ENCODE assay signal across 10 mouse cellular contexts in genomic region chr5:86432697-86433096, GRCm38 (mm10). TPM values are rescaled to one million over a fixed set of nuclear protein-coding genes. Genes with fewer than 3 reads are reported as not detected.
DNase-seq lines count a peak whose midpoint lies in the region; ATAC-seq and TF ChIP-seq lines count a peak whose summit lies in the region.
"Had no signal": no experiment of that assay in that cellular context is flagged by ENCODE, and none has a peak within 500 bp of the region (broad histone marks: within the 10 kb centered on the region; RNA-seq: fewer than 3 reads in every experiment).

No protein-coding gene starts in this region.

- H3K36me3 ChIP-seq in liver, embryonic 14.5 days (replicated peaks; ENCODE audit: control insufficient read depth, insufficient read depth, low read depth): no peaks in the 10 kb centered on the region
- no peaks in the 10 kb centered on the region for H3K36me3 ChIP-seq in liver, embryonic 12.5 days
- H3K36me3 ChIP-seq in hindbrain, embryonic 14.5 days (replicated peaks; ENCODE audit: control insufficient read depth, insufficient read depth): no peaks in the 10 kb centered on the region
- H3K36me3 ChIP-seq: heart, embryonic 13.5 days had no signal

- no peak overlapping the region for H3K4me3 ChIP-seq in liver, embryonic 14.5 days (ENCODE audit: insufficient read depth in 1 of 2, low read depth in 2 of 2, low read length in 2 of 2)
- no peak overlapping the region for H3K4me3 ChIP-seq in liver, embryonic 12.5 days
- no peak overlapping the region for H3K4me3 ChIP-seq in hindbrain, embryonic 14.5 days (replicated peaks; ENCODE audit: low read length)
- H3K4me3 ChIP-seq: heart, embryonic 13.5 days had no signal

- WGBS in liver, embryonic 14.5 days (ENCODE audit: insufficient replicate concordance): 1% methylated on average over 2 of the region's 2 CpGs
- WGBS in liver, embryonic 12.5 days (ENCODE audit: insufficient replicate concordance): 2% methylated on average over 2 of the region's 2 CpGs
- WGBS in hindbrain, embryonic 14.5 days: 4% methylated on average over 2 of the region's 2 CpGs

- no peak for ATAC-seq in liver, embryonic 14.5 days (ENCODE audit: insufficient read depth)
- ATAC-seq in liver, embryonic 12.5 days: no peak
- peak; percentile 65 for ATAC-seq in activated CD4-positive, CD25-positive, alpha-beta regulatory T cell, adult 4 months
- peak; percentile 72; the same call in 1 of the 2 replicates for ATAC-seq in hindbrain, embryonic 14.5 days (ENCODE audit: low FRiP score)

- no peak overlapping the region for H3K9ac ChIP-seq in liver, embryonic 14.5 days (replicated peaks)
- H3K9ac ChIP-seq in liver, embryonic 12.5 days: no peak overlapping the region
- H3K9ac ChIP-seq in hindbrain, embryonic 14.5 days: no peak overlapping the region
- H3K9ac ChIP-seq: heart, embryonic 13.5 days had no signal

- H3K4me1 ChIP-seq in liver, embryonic 14.5 days (replicated peaks; ENCODE audit: control insufficient read depth in 2 of 2, insufficient read depth in 2 of 2, low read length in 1 of 2): no peaks in the 10 kb centered on the region
- H3K4me1 ChIP-seq in liver, embryonic 12.5 days: no peaks in the 10 kb centered on the region
- H3K4me1 ChIP-seq in hindbrain, embryonic 14.5 days (replicated peaks; ENCODE audit: control insufficient read depth, insufficient read depth, low read length): no peaks in the 10 kb centered on the region
- H3K4me1 ChIP-seq: heart, embryonic 13.5 days had no signal

- DNase-seq in adrenal gland, postnatal 10 days: peak; percentile 9
- DNase-seq in adrenal gland, postnatal 25 days: no peak
- DNase-seq in liver, embryonic 14.5 days (ENCODE audit: low read depth in 3 of 3, low spot score in 3 of 3): no peak
- peak; percentile 67 for DNase-seq in hindbrain, embryonic 14.5 days (ENCODE audit: low spot score)
- DNase-seq in retina, postnatal 1 day: peak; percentile 71
- DNase-seq in spleen, postnatal 10 days (ENCODE audit: low spot score in 2 of 2): no peak

- H3K27me3 ChIP-seq in liver, embryonic 14.5 days (ENCODE audit: control insufficient read depth, insufficient read depth, low read length): no peaks in the 10 kb centered on the region
- no peaks in the 10 kb centered on the region for H3K27me3 ChIP-seq in liver, embryonic 12.5 days (replicated peaks)
- no peaks in the 10 kb centered on the region for H3K27me3 ChIP-seq in hindbrain, embryonic 14.5 days (ENCODE audit: control insufficient read depth, insufficient read depth, low read length)
- H3K27me3 ChIP-seq: heart, embryonic 13.5 days had no signal

- no peak for TF ChIP-seq EP300 in liver, embryonic 14.5 days (IDR thresholded peaks at IDR 0.05; ENCODE audit: low read depth)

- H3K27ac ChIP-seq in liver, embryonic 14.5 days: no peak overlapping the region
- H3K27ac ChIP-seq in liver, embryonic 12.5 days: no peak overlapping the region
- H3K27ac ChIP-seq in hindbrain, embryonic 14.5 days: no peak overlapping the region
- H3K27ac ChIP-seq: heart, embryonic 13.5 days had no signal

- TF ChIP-seq CTCF in liver, embryonic 14.5 days (IDR thresholded peaks at IDR 0.05; ENCODE audit: low read depth): peak; percentile 31; the same call in 1 of the 2 replicates

- no peak overlapping the region for H3K4me2 ChIP-seq in liver, embryonic 14.5 days (ENCODE audit: low read depth)
- no peak overlapping the region for H3K4me2 ChIP-seq in liver, embryonic 12.5 days
- H3K4me2 ChIP-seq in hindbrain, embryonic 14.5 days (replicated peaks): no peak overlapping the region
- H3K4me2 ChIP-seq: heart, embryonic 13.5 days had no signal

- no peaks in the 10 kb centered on the region for H3K9me3 ChIP-seq in liver, embryonic 14.5 days (ENCODE audit: control insufficient read depth, low read length)
- no peaks in the 10 kb centered on the region for H3K9me3 ChIP-seq in liver, embryonic 12.5 days (replicated peaks)
- no peaks in the 10 kb centered on the region for H3K9me3 ChIP-seq in hindbrain, embryonic 14.5 days (ENCODE audit: control insufficient read depth, low read length)
- H3K9me3 ChIP-seq: heart, embryonic 13.5 days had no signal

RNA-seq across cellular contexts. Expression of gene Tmprss11a, which starts 36.1 kb away (rescaled TPM):
- not detected for total RNA-seq in adrenal gland, postnatal 10 days (2021)
- total RNA-seq in adrenal gland, postnatal 25 days (2021): not detected in 2 replicates
- not detected in 2 replicates for polyA plus RNA-seq in liver, embryonic 14.5 days (2012; rRNA removed)
- polyA plus RNA-seq in liver, embryonic 14.5 days (2014; fragmentation: Nextera tagmentation; extraction: Ambion mirVana): not detected in 2 replicates
- not detected in 2 replicates for polyA plus RNA-seq in liver, embryonic 12.5 days (2016; fragmentation: Nextera tagmentation; extraction: Ambion mirVana)
- under 1 TPM in 1 of 2 experiments, not detected in 1; 0.44 TPM for polyA plus RNA-seq in activated CD4-positive, CD25-positive, alpha-beta regulatory T cell, adult 4 months (2017; shearing (Covaris generic))
- polyA plus RNA-seq in hindbrain, embryonic 14.5 days (2014; fragmentation: Nextera tagmentation; extraction: Ambion mirVana): 0.07 TPM in 1 of 2 replicates, not detected in the other
- polyA plus RNA-seq: C2C12; heart, embryonic 13.5 days had no signal

RNA-seq across cellular contexts. Expression of gene Tmprss11d, which starts 59.5 kb away (rescaled TPM):
- total RNA-seq in adrenal gland, postnatal 10 days (2021): not detected
- not detected in 2 replicates for total RNA-seq in adrenal gland, postnatal 25 days (2021)
- polyA plus RNA-seq in liver, embryonic 14.5 days (2012; rRNA removed): not detected in 2 replicates
- not detected in 2 replicates for polyA plus RNA-seq in liver, embryonic 14.5 days (2014; fragmentation: Nextera tagmentation; extraction: Ambion mirVana)
- polyA plus RNA-seq in liver, embryonic 12.5 days (2016; fragmentation: Nextera tagmentation; extraction: Ambion mirVana): not detected in 2 replicates
- polyA plus RNA-seq in activated CD4-positive, CD25-positive, alpha-beta regulatory T cell, adult 4 months (2017; shearing (Covaris generic)): under 1 TPM in 1 of 2 experiments, not detected in 1; 0.20 TPM
- 0.12 TPM in 1 of 2 replicates, not detected in the other for polyA plus RNA-seq in hindbrain, embryonic 14.5 days (2014; fragmentation: Nextera tagmentation; extraction: Ambion mirVana)
- polyA plus RNA-seq: C2C12; heart, embryonic 13.5 days had no signal

Comparison
In these comparisons a context has a peak if more than half of its experiments do, and no peak if none do; other contexts are left out.
1. DNase-seq: peak in adrenal gland, postnatal 10 days (single experiment), hindbrain, embryonic 14.5 days (single experiment) and retina, postnatal 1 day (single experiment); none in adrenal gland, postnatal 25 days (single experiment), liver, embryonic 14.5 days (0 of 3) and spleen, postnatal 10 days (0 of 2).
2. ATAC-seq: peak in activated CD4-positive, CD25-positive, alpha-beta regulatory T cell, adult 4 months (single experiment) and hindbrain, embryonic 14.5 days (single experiment); none in liver, embryonic 14.5 days (single experiment) and liver, embryonic 12.5 days (single experiment).